Mouse (Mus musculus): Measurements from ENCODE around the gene Hmcn1. TPM values are rescaled to one million over a fixed set of nuclear protein-coding genes. Genes with fewer than 3 reads are reported as not detected.

The Hmcn1 gene
- polyA plus RNA-seq, 1 experiment from 2014 or later: 5.3 TPM

DNA sequence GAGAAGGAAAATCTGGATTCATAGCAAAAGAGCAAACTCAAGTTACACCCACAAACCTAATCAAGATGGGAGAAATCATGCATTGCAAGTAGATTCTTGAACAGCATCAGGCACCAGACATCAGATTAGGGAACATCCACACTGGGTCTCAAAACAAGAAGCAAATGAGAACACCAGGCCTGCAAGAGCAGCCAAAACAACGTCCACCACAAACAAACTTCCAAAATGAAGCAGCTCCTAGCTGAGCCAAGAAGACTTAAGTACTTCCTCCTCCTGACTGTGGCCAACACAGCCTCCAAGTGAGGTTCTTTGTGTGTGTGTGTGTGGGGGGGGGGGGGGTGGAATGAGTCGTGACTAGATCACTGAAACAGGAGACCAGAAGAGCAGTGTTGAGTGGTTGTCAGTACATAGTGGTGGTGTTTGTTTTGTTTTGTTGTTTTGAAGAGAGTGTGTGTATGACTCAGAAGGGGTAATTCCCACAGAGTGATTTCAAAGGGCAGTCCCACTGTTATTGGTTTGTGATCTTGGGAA lies 232.4 kb downstream of the Hmcn1 start:
- Histone ChIP-seq H3K36me3 (no peaks in the 10 kb centered on the region), H3K27me3 (replicated peaks) (no peaks in the 10 kb centered on the region), H3K4me3 (no peak overlapping the region), H3K4me1 (no peaks in the 10 kb centered on the region), H3K27ac (no peak overlapping the region), H3K4me2 (no peak overlapping the region), H3K9ac (no peak overlapping the region), H3K9me3 (replicated peaks) (no peaks in the 10 kb centered on the region)
- 6% methylated on average over 2 of the region's 2 CpGs for WGBS (ENCODE audit: insufficient replicate concordance)
- no peak for ATAC-seq

DNA sequence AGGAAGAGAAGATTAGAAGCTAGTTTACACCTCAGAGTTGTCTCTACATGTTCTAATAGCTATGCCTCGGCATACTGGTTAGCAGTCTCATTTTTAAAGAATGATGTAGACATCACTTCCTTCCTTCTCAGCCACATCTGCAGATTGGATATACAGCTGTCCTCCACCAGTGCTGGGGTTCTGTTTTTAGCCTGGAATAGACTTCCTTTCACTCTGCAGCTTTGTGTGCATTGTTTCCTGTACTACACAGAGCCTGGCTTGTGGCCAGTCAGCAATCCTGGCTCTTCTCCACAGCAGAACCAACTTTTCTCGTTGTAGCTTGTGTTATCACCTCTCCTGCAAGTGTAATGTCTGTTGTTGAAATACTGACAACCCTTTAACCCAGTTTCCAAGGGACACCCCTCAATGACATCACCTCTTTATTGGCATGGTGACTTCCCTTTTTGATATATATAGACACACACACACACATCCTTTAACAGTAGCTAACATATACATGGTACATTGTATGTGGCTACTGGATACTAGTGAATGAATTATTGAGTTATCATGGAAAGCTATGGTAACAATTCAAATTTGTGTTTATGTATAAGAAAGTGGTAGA lies 233.7 kb downstream of the Hmcn1 start:
- no peak overlapping the region for H3K4me3 ChIP-seq

DNA sequence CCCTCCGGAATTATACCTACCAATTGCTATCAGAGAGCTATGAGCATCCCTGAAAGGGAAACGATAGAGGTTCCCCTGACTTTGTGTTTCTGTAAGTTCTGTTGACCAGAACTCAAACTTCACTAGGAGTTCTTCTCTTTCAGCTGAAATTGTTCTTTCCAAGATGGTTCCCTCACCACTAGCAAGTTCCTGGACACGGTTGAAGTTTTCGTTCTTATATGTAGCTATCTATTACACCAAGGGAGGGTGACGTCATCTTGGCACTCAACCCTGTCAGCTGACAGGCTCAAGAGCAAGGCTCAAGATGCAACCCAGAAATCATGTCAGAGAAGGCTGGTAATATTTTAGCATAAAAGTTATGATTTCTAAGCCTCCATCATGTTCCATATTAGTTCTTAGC lies 239.3 kb downstream of the Hmcn1 start:
- no peak for ATAC-seq
- 80% methylated on average over 5 of the region's 5 CpGs for WGBS (ENCODE audit: insufficient replicate concordance)
- no peak overlapping the region for H3K4me2 ChIP-seq
- H3K9me3 ChIP-seq (replicated peaks): no peaks in the 10 kb centered on the region
- H3K4me3 ChIP-seq: no peak overlapping the region
- no peak overlapping the region for H3K9ac ChIP-seq
- no peaks in the 10 kb centered on the region for H3K4me1 ChIP-seq
- H3K27ac ChIP-seq: no peak overlapping the region
- no peaks in the 10 kb centered on the region for H3K27me3 ChIP-seq (replicated peaks)
- H3K36me3 ChIP-seq: no peaks in the 10 kb centered on the region

More for the DNA sequence above, 233.7 kb downstream of the Hmcn1 start:
- no peak overlapping the region for H3K27ac ChIP-seq
- no peaks in the 10 kb centered on the region for H3K27me3 ChIP-seq (replicated peaks)
- no peak overlapping the region for H3K9ac ChIP-seq
- H3K4me1 ChIP-seq: no peaks in the 10 kb centered on the region
- no peaks in the 10 kb centered on the region for H3K36me3 ChIP-seq
- WGBS (ENCODE audit: insufficient replicate concordance): 7% methylated on average over 2 of the region's 2 CpGs
- no peak overlapping the region for H3K4me2 ChIP-seq
- ATAC-seq: no peak
- no peaks in the 10 kb centered on the region for H3K9me3 ChIP-seq (replicated peaks)

DNA sequence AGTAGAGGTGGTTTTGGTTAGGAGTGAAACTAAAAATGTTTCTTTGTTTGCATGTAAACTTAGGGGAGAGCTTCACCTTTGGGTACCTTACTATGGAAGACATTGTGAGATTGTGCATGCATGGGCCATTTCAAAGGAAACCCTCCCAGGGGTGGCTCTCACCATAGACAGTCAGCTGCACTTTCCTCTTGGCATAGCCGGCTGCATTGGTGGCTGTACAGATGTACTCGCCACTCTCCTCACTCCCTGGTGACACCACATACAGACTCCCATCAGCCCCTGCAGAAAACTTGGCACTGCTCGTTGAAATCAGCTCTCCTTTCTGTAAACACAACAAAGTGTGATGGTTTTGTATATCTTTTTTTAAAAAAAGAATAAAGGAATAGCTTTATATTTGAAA lies 244.5 kb downstream of the Hmcn1 start:
- Histone ChIP-seq H3K9me3 (replicated peaks) (no peaks in the 10 kb centered on the region), H3K4me1 (no peaks in the 10 kb centered on the region), H3K9ac (no peak overlapping the region), H3K4me3 (no peak overlapping the region), H3K36me3 (no peaks in the 10 kb centered on the region), H3K4me2 (no peak overlapping the region), H3K27me3 (replicated peaks) (no peaks in the 10 kb centered on the region), H3K27ac (no peak overlapping the region)
- no peak for ATAC-seq
- 72% methylated on average over 3 of the region's 3 CpGs for WGBS (ENCODE audit: insufficient replicate concordance)

DNA sequence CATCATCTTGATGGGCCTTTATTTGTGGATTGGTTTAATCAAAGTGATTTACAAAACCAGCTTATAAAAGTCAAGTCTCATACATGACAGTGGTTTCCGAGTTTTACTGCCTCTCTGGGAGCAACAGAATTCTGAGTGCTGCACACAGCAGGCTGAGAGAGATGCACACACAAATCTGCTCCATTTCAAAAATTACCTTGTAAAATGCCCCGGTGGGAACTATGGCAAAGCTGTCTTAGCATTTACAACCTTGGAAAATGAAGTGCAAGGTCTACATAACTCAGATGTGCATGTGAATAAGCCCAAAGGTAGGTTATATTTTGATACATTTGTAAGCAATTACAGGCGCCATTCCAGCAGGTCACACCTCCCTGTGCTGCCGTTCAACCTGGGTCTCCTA lies 245.5 kb downstream of the Hmcn1 start:
- no peak overlapping the region for H3K9ac ChIP-seq
- H3K4me1 ChIP-seq: no peaks in the 10 kb centered on the region
- no peak overlapping the region for H3K4me3 ChIP-seq
- no peak for ATAC-seq
- no peaks in the 10 kb centered on the region for H3K36me3 ChIP-seq
- no peak overlapping the region for H3K4me2 ChIP-seq
- 62% methylated on average over 4 of the region's 4 CpGs for WGBS (ENCODE audit: insufficient replicate concordance)
- H3K9me3 ChIP-seq (replicated peaks): no peaks in the 10 kb centered on the region
- H3K27ac ChIP-seq: no peak overlapping the region
- H3K27me3 ChIP-seq (replicated peaks): no peaks in the 10 kb centered on the region

DNA sequence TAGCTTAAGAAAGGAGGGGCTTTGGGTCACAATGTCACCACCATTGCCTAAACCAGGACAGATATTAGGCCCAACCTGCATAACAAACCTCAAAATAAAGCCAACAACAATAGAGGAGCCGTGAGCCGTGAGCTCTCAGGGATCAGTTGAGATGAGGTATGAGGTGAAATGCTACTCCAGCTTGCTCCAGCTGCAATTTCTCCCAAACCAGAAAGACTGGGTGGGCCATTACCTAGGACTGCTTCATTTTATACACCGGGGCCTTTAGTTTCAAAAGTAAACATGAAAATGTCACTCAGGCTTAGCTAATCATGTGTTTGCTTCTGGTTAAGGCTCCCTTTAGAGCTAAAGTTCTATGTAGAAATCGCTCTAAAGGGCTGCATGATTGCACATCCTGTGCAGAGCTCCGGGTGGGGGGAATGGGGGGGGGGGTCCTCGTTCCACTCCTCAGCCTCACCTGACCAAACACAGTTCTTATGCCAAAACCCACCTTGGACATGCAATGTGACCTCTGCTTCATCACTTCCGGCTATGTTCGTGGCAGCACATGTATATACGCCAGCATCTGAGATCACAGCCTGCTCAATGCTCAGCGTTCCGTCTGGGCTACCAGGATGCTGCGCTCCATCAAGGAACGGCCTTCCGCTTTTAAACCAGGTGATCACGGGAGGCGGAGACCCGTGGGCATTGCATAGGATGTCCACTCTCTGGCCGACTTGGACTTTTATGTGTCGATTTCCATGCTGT lies 250.0 kb downstream of the Hmcn1 start:
- no peaks in the 10 kb centered on the region for H3K4me1 ChIP-seq
- H3K4me2 ChIP-seq: no peak overlapping the region
- no peak overlapping the region for H3K4me3 ChIP-seq
- H3K27me3 ChIP-seq (replicated peaks): no peaks in the 10 kb centered on the region
- no peak for ATAC-seq
- no peak overlapping the region for H3K27ac ChIP-seq
- H3K9me3 ChIP-seq (replicated peaks): no peaks in the 10 kb centered on the region
- WGBS (ENCODE audit: insufficient replicate concordance): 77% methylated on average over 19 of the region's 19 CpGs
- H3K9ac ChIP-seq: no peak overlapping the region
- H3K36me3 ChIP-seq: no peaks in the 10 kb centered on the region

DNA sequence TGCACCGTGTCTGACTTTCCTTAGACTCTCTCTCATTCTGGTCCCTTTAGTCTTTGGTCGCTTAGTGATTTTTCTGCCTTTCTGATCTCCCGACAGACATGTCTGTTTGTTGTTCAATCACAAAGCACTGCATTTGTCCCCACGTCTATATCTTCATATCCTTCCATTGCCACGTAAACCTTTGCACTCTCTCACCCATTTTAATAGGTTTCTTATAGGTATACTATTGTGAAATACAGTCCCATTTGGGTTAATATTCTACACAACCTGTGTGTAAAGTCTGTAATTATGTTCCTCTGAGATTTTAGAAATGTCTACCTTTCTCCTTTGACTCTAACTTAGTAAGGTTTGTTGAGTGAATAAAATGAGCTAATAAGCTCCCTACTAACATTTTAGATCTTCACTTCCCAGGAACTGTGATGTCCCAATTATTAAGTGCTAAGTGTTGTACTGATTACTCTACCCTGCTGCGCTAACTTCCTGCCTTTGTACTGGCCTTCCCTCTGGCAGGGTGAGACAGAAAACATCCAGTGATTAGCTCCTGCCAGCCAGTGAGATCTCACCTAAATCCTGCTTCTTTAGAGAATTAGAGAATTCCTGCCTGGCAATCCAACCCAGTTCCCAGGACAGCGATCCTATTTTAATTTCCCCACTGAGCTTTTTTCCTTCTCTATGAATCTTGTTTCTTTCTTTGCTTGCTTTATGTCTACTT lies 250.7 kb downstream of the Hmcn1 start:
- Histone ChIP-seq H3K27me3 (replicated peaks) (no peaks in the 10 kb centered on the region), H3K9ac (no peak overlapping the region), H3K4me2 (no peak overlapping the region), H3K4me1 (no peaks in the 10 kb centered on the region), H3K36me3 (no peaks in the 10 kb centered on the region), H3K9me3 (replicated peaks) (no peaks in the 10 kb centered on the region), H3K27ac (no peak overlapping the region), H3K4me3 (no peak overlapping the region)
- no peak for ATAC-seq
- WGBS (ENCODE audit: insufficient replicate concordance): 67% methylated on average over 7 of the region's 7 CpGs

DNA sequence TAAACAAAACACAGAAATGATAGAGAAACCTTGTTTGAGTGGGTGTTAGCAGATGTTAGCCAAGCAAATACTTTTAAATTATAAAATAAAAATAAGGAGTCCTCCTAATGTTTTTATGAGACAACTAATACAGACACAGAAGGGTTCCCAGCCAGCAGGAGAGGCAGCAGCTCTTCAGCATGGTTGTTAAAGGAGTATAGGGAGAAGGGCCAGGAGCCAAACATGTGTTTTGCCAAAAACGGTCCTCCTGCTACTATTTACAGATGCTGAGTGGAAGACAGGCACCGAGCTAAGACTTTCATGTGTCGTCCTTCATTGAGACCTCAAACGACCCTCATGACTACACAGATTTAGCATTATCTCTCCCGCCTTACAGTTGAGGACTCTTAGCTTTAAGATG lies 281.8 kb downstream of the Hmcn1 start:
- H3K4me1 ChIP-seq: no peaks in the 10 kb centered on the region
- H3K4me3 ChIP-seq: no peak overlapping the region
- H3K9me3 ChIP-seq (replicated peaks): no peaks in the 10 kb centered on the region
- H3K36me3 ChIP-seq: no peaks in the 10 kb centered on the region
- H3K4me2 ChIP-seq: no peak overlapping the region
- H3K27me3 ChIP-seq (replicated peaks): no peaks in the 10 kb centered on the region
- H3K9ac ChIP-seq: no peak overlapping the region
- 56% methylated on average over 5 of the region's 5 CpGs for WGBS (ENCODE audit: insufficient replicate concordance)
- no peak for ATAC-seq
- no peak overlapping the region for H3K27ac ChIP-seq

- WGBS (ENCODE audit: insufficient replicate concordance): 73% methylated on average over 4 of the region's 4 CpGs
- H3K9me3 ChIP-seq (replicated peaks): no peaks in the 10 kb centered on the region
- H3K4me2 ChIP-seq: no peak overlapping the region
- H3K27me3 ChIP-seq (replicated peaks): no peaks in the 10 kb centered on the region
- no peaks in the 10 kb centered on the region for H3K4me1 ChIP-seq
- no peak overlapping the region for H3K9ac ChIP-seq
- H3K36me3 ChIP-seq: no peaks in the 10 kb centered on the region
- H3K4me3 ChIP-seq: no peak overlapping the region
- ATAC-seq: no peak
- no peak overlapping the region for H3K27ac ChIP-seq
Measured at GRCm38 (mm10) chr1:150706502-150706901, 286.7 kb downstream of the Hmcn1 start.

GRCm38 (mm10) chr1:150697749-150698148 lies 295.5 kb downstream of the Hmcn1 start:
- WGBS (ENCODE audit: insufficient replicate concordance): 62% methylated on average over 3 of the region's 3 CpGs
- ATAC-seq: no peak
- Histone ChIP-seq H3K27me3 (replicated peaks) (no peaks in the 10 kb centered on the region), H3K9ac (no peak overlapping the region), H3K9me3 (replicated peaks) (no peaks in the 10 kb centered on the region), H3K27ac (no peak overlapping the region), H3K4me2 (no peak overlapping the region), H3K4me1 (no peaks in the 10 kb centered on the region), H3K4me3 (no peak overlapping the region), H3K36me3 (no peaks in the 10 kb centered on the region)

DNA sequence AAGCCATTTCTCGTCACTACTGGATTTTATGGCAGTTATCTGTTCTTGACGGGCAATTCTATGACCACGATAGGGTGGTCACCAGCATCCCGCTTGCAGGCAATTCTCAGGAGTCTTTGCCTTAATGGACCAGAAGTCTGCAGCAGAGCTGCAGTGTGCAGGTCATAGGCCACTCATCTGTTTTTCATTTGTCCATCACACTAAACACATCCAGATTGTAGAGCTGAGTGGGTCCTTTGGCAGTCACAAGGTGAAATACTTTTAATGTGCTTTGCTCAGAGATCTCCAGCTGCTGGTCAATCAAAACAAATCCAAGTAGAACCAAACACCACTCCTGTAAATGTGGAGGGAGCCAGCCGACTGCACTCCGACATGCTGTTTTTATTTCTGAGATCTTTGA lies 311.2 kb downstream of the Hmcn1 start:
- Histone ChIP-seq H3K36me3 (no peaks in the 10 kb centered on the region), H3K4me3 (no peak overlapping the region), H3K4me2 (no peak overlapping the region), H3K9me3 (replicated peaks) (no peaks in the 10 kb centered on the region), H3K27me3 (replicated peaks) (no peaks in the 10 kb centered on the region), H3K27ac (no peak overlapping the region), H3K9ac (no peak overlapping the region), H3K4me1 (no peaks in the 10 kb centered on the region)
- ATAC-seq: no peak
- WGBS (ENCODE audit: insufficient replicate concordance): 71% methylated on average over 6 of the region's 6 CpGs

GRCm38 (mm10) chr1:150681433-150681832 lies 311.8 kb downstream of the Hmcn1 start:
- Histone ChIP-seq H3K27me3 (replicated peaks) (no peaks in the 10 kb centered on the region), H3K9me3 (replicated peaks) (no peaks in the 10 kb centered on the region), H3K4me3 (no peak overlapping the region), H3K36me3 (no peaks in the 10 kb centered on the region), H3K27ac (no peak overlapping the region), H3K9ac (no peak overlapping the region), H3K4me2 (no peak overlapping the region), H3K4me1 (no peaks in the 10 kb centered on the region)
- no peak for ATAC-seq
- WGBS (ENCODE audit: insufficient replicate concordance): 83% methylated on average over 3 of the region's 3 CpGs

Measured in liver, embryonic 12.5 days (tissue).